Mouse (Mus musculus) lung, postnatal 25 days (tissue): ENCODE measurements around the gene Gm9803.

Experiments
- DNase-seq: peaks from one replicate; pipeline ENCODE4 v3.0.0; 2022; ENCODE audit warnings: low spot score

The Gm9803 gene

DNA sequence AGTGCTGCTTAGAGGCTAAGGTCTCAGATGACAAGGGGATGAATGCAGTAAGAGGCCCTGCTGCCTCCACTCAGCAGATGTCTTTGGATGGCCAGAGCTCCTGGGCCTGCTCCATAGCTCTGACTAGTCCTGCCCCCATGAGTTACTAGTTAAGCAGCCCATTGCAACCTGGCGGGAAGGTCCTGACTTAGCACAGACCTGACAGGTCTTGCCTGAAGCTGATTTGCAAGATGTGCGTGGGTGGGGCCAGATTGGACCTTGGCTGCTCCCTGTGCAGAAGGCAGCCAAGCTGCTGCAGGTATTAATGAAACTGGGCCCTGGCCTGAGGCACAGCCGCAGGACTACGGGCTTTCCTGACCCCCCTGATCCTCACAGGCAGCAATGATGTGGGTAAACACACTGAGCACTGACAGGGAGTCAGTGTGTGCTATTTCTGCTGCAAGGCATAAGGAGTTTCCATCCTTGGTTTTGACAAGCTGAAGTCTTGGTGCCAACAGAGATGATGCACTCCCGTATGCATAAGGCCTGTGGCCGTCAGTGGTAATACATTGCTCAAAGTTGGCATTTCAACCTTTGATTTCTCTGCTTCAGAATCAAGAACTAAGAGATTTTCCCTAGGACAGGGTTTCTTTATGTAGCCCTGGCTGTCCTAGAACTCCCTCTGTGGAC lies 6.8 kb upstream of the Gm9803 start:
- DNase-seq, result no peak

DNA sequence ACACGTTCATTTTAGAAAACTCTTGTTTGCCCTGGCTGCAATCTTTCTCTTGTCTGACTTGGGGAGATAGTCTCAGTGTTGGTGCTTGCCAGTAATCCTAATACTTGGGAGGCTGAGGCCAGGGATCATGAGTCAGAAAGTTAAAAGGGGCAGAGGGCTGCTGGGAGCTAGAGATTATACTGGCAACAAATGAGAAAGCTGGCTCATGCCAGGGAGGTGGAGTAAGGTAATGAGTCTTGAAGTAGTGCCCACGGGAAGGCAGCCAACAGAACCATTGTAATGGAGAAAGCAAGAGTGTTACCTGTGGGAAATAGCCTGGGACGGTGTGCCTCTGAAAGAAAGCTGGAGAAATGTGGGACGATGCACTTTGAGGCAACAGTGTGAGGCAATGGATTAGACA lies 6.0 kb upstream of the Gm9803 start:
- DNase-seq, result peak; percentile 75

DNA sequence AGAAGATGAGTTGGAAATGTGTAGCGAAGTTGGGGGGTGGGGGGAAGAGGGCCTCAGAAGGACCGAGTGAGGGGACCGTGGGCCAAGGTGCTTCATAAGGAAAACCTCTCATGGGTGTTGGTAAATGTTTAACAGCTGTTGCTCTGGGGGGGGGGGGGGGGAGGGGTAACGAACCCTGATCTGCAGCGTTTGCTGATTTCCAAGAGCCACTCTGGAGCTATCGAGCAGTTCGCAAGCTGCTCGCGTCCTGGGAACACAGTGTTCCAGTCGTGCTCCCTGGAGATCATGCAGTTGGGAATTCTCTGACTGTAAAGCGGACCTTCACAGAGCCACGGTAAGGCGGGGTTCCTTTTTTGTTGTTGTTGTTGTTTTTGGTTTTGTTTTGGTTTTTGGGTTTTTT lies 5.5 kb upstream of the Gm9803 start:
- peak; percentile 49 for DNase-seq

DNA sequence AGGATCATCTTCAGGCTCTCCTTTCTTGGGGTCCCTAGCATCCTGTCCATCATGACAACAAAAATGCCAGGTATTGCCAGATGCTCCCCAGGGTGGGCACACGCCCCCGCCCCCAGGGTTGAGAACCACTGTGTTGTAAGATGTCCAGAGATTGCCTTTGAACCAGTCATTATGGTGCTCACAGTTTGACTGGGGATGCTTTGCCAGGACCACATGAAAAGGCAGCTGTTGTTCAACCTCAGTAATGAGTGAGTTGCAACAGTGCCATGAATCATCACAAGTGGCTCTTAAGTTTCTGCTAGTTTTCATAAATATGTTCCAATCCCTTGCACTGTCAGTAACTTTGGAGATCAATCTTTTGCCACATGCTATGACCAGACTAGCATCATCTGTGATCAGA lies 3.9 kb upstream of the Gm9803 start:
- peak; percentile 12 for DNase-seq

DNA sequence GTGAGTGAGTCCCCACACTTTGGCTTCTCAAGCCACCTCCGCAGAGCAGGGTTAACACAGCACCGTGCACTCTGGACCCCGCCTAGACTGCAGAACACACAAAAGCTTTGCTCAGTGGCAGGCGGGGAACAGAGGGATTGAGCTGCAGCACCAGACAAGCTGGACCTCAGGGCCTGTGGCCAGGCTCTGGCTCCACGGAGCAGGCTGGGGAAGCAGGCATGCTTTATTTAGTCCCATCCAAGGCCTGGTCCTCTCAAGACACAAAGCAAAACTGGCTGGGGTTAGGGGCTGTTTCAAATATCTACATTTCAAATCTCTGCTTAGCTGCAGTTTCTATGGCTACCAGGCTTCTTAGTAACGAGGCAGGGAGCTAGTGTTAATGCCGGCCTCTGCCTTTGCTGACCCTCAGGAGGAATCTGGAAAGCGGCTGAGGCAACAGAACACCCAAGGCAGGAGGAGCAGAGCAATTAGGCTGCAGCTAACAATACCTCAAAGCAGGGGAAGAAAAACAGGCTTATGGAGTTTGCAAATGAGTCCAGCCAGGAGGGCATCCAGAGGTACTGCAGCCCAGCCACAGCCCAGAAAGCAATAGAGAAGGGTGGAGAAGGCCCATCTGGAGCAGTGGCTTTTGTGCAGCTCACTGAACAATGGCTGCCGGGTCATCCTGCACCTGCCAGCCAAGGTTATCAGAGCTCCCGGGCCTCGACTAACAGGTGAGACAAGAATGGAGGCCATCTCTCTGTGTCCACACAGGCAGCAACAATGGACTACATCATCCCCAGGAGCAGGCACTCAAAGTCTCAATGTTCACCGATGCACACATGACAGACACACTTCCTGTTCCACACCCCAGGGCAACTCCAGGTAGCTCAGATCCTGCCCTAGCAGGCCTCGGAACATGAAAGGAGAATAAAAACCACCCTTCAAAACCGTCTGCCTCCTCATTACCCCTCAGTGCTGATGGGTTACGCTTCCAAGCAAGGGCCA lies 3.7 kb downstream of the Gm9803 start:
- DNase-seq, result no peak

DNA sequence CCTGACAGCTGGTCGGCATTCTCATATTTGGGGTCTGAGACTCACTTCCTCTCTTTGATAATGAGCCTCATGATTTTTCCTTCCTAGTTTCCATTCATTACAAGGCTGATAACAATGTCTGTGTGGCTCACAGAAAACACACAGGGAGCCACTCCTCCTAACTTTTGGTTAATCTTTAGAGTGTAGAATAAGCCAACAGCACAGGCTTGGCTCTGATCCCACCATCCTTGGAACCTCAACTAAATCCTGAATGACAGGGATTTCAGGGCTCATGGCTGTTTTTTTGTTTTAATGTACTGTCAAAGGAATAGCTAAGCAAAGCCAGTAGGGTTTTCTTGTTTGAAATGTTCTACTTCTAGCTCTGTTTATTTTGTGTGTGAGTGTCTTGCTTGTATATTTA lies 10.5 kb downstream of the Gm9803 start:
- DNase-seq, result no peak

DNA sequence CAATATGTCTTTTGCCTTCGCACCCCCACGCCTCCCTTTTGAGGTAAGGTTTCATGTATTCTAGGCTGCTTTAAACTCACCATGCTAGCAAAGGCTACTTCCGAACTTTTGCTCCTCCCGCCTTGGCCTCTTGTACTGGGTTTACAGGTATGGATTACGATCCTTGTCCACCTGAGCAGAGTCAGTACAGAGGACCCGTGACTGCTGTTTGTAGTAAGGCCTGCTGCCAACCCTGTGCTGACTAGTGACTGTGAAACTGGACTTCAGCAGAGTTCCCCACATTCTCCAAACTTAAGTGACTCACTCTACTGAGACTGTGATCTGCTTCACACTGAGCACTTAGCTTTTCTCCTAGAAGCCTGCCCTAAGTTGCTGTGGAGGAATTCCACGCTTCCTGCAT lies 13.8 kb downstream of the Gm9803 start:
- no peak for DNase-seq

DNA sequence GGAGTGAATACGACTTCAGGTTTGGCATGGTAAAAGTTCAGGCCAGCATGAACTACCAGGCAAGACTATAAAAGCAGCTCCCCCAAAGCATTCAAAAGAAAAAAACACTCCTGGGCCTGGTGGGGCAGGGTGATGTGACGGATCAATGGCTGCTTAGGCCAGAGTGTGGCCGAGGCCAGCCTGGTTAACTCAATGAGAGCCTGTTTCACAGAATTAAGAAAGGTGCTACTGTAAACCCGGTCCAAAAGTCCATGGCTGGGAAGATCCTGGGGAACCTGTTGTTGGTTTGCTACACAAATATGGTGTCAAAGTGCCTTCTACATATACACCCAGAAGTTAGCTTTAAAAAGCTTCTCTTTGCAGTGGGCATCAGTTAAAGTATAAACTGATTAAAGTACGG lies 14.9 kb downstream of the Gm9803 start:
- DNase-seq, result no peak

DNA sequence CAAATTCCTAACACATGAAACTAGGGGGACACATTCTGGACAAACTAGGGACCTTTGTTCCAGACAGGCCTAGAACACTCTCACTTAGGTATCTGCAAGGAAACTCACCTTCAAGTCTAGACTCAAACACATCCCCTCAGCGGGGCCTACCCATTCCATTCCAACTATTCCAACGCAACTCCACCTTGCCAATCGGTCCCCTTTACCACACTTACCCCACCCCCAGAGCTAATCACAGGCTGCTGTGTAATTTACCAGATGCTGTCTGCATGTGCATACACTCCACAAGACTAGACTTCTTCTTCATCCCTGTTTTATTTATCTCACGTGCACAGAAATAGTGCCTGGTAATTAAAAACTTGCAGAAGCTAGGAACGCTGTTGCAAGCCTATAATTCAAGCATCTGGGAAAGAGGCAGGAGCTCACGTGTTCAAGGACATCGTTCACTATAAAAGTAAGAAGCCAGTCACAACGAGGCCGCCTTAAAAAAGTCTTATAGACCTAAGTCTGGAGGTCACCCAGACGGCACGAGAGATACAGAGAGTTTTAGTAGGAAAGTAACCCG lies 15.9 kb downstream of the Gm9803 start:
- DNase-seq, result no peak

DNA sequence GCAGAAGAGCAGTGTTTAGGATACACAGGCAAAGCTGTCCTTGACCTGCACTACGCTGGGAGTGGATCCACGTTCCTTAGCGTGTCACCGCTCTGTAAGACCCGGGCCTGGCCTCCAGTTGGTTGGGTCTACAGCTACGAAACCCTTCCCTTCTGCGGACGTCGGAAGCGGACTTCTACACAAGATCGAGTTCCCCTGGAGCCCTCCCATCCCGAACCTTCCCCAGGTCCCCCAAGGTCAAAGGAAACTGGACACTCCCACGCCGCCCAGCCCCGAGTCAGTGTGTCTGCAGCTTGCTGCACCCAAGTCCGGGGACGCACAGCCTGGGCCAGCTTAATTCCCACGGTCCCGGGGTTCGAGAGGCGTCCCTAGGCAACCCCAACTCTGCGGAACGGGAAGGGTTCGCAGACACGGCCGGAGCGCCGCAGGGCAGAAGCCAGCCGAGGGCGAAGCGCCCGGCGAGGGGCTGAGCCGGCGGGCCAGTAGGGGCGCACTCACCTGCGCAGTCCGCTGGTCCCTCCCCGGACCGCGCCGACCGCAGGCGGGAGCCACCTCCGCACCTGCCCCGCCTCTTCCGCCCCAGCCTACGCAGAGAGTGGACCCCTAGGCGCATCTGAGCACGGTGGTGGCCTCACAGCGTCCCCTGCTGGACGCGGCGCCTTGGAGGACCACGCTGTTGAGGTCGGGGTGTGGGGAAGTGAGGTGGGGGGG lies 16.7 kb downstream of the Gm9803 start, which contains the start of gene 1700021F05Rik:
Gene 1700021F05Rik, minus strand, starts transcription at position 553 of the 711 bp plus-strand sequence.
- DNase-seq, result peak; percentile 95

DNA sequence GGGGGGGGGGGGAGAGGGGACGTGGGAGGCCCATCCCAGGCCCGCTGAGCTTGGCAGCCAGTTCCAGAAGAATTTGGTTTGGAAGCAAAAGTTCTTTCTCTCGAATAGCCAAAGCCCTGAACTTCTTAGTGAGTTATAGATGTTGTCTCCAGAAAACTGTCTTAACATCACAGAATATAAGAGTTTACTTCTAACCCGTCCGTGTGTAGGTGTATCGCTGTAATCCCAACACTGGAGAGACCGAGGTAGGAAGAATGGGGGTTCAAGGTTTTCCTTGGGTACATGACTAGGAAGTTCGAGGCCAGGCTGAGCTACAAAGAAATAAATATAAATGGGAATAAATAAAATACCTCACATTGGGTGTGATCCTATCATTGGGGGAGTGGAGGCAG lies 17.3 kb downstream of the Gm9803 start:
- no peak for DNase-seq

DNA sequence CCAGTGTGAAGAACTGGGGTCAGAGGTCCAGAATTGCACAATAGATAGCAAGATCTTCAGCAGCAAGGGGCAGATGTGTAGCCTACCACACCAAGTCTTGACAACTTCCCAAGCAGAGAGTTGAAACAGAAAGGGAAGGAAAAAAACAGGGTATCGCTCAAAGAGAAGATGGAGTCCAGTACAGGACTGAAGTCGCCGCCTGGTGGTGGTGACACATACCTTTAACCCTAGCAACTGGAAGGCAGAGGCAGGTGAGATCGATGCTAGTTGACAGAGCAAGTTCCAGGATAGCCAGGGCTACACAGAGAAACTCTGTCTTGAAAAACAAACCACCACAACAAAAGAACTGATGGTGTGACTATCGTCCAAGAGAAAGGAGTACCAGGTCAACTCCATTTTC lies 25.5 kb downstream of the Gm9803 start:
- DNase-seq, result no peak

DNA sequence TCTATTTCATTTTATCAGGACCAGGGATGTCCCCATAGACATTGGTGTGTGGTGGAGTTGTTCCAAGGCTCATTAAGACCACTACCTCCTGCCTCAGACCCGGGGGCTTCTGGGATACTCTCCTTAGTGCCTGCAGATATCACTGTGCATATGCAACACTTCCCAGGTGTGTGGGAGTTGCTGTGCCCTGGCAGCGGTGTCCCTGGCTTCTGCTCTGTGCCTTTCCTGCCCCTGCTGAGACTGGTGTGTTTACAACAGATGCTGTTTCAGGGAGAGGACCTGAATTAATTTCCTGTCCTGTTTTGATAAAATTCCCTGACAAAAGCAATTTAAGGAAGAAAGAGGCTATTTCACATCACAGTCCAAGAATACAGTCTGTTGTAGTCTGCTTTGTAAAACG lies 27.0 kb downstream of the Gm9803 start:
- no peak for DNase-seq

DNA sequence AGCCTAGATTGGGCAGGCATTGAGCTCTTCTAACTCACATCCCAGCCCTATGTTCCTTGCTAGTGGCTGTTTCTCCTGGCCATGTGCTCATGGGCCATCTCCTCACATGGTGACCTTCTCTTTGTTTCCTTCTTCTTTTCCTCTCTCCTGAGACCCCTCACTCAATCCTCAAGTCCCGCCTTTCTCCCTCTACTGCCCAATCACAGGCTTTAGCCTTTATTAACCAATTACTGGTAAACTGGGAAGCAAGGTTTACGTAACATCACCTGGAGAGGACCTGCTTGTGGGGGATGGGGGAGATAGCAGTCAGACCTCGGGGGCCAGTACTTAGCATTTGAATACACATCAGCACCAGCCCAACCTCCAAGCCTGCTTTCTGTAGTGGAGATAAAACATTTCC lies 27.5 kb downstream of the Gm9803 start:
- DNase-seq, result no peak

DNA sequence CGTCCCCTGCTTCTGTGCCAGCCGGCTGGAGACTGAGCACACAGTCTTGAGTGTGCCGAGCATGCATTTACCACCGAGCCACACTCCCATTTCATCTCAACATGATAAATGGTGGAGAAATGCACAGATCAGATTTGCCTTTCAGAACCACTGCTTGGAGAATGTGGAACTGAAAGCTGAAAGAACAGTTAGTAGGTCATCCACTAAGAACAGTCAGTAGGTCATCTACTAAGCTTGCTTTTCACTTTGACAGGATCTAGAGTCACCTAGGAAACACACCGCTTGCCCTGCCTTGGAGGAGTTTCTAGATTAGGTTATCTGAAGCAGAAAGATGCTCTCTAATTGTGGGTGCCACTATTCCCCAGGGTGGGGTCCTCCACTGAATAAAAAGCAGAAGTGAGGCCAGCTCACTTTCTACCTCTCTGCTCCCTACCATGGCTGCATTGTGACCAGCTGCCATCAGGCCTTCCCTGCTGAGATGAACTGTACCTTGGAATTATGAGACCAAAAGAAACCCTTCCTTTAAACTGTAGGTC lies 33.8 kb downstream of the Gm9803 start:
- DNase-seq, result no peak

DNA sequence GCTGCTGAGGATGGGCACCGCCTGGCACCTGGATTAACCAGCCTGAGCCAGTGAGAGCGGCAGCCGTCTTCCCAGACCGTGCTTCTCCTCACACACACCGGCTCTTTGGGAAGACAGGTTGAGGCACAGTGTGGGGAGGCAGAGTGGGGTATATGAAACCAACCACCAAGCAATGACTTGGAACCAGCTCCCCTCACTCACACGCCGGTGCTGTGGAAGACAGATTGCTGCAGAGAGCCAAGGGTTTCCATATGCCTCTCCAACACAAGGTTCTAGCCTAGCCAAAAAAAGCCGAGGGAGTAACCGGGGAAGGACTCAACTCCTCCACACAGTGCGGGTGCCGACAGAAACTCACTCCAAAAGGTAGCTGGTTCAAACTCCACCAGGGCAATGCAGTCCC lies 35.4 kb downstream of the Gm9803 start:
- DNase-seq, result no peak

DNA sequence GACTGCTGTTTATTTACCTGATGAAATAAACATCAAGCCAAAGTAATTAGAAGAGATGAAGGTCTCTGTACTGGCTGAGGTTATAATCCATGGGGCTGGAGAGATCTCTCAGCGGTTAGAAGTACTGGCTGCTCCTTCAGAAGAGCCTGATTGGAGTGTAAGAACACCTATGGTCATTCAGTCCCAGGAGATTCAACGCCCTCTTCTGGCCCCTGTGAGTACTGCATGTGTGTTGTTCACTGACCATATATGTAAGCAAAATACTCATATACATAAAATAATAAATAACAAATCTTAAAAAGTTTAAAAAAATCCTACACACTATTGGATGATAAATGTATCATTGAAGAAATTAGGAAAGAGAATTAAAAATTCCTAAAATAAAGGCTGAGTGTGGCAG lies 36.9 kb downstream of the Gm9803 start:
- DNase-seq, result no peak

DNA sequence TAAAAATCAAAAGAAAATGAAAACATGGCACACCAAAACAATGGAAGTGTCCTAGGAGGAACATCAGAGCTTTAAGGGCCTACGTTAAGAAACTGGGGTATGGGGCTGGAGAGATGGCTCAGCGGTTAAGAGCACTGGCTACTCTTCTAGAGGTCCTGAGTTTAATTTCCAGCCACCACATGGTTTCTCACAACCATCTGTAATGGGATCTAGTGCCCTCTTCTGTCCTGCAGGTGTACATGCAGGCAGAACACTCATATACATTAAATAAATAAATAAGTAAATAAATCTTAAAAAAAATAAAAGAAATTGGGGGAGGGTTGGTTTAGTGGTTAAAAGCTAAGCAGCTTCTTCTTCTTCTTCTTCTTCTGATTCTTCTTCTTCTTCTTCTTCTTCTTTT lies 37.4 kb downstream of the Gm9803 start:
- DNase-seq, result no peak
